Mouse (Mus musculus): ENCODE measurements around the gene Olfr960.

The Olfr960 gene

DNA sequence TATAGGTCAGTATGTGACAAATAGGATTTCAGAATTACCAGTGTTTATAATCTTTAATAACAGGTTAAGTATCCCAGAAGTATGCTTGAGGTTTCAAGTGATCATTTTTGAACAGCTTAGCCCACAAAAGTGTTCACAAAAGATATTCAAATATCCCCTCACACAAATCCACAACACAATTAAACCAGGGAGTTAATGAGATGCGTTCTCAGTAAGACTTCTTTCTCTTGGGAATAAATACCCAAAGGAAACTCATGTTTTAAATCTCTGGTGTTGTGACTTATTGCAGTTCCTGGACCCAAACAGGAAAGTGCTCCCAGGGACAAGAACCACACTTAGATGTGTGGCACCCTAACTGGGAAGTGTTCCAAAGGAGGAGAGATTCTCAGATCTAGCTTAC, at the start of gene Olfr960:
Olfr960 (plus strand) TSS at position 301 of the 400 bp plus-strand sequence.
- DNase-seq: no peak

DNA sequence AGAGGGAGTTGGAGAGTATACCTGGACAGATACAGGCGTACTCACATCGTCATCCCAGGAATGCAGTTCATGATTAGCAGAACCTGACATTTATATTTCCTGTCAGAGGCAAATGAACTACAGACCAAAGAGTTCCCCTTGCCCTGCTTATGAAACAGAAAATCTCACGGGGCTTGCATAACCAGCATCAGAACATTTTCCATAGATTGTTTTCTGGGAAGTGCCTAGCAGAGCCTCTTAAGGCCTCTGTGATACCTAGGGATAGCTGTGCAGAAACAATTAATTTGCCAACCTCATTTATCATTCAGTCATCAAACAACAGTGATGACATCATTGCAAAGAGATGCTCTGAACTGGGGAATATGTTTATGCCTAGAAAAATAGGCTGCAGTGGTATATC, 45.7 kb upstream of the Olfr960 start, which contains the start of gene Olfr959:
Olfr959 (minus strand) TSS at position 101 of the 400 bp plus-strand sequence.
- no peak for DNase-seq

DNA sequence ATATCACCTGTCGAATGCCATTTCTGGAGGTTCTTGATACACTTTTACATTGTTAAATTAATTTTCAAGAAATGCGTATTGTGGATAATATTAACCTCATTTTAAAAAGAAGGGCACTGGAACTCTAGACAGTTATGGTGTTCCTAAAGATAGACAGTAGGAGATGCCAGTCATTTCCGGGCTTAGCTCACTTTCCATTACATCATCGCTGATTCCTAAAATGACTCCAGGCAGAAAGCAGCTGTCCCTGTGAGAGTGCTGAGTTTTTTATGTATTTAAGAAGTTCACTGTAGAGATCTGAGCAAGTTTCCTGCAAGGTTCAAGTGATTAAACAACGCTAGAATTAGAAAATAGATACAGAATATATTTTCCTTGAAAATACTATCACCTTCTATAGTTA, 44.1 kb upstream of the Olfr960 start:
- DNase-seq: no peak

DNA sequence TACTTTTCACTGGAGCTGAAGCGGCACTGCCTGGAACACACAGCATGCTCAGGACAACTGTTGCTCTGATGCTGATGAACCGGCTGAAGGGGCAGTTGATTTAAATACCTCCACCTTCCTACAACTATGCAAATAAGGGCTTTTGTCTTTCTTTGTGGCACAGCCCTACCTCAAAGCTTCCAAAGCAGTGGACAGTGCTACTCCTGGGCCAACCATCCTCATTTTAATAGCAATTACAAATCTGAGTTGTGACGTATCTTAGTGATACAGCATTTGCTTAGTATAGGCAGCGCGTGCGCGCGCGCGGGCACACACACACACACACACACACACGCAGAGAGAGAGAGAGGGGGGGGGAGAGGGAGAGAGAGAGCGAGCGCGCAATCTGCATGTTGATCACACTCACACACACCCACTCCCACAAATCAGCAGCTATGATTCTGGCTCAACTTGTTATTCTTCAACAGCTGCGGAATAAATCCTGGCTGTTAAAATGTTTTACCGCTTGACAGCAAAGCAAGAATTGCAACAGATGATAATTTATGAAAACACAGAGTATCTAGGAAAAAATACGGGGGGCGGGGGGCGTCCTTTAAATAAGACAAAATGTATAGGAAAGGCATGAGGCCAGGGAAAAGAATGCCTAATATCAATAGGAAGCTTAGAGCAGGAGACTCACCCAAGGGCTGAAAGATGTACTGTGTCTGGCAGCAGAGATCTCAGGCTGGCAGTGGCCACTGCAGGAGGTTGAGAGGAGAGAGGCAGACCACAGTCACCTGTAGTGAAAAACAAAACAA, 18.4 kb upstream of the Olfr960 start:
- DNase-seq: no peak

DNA sequence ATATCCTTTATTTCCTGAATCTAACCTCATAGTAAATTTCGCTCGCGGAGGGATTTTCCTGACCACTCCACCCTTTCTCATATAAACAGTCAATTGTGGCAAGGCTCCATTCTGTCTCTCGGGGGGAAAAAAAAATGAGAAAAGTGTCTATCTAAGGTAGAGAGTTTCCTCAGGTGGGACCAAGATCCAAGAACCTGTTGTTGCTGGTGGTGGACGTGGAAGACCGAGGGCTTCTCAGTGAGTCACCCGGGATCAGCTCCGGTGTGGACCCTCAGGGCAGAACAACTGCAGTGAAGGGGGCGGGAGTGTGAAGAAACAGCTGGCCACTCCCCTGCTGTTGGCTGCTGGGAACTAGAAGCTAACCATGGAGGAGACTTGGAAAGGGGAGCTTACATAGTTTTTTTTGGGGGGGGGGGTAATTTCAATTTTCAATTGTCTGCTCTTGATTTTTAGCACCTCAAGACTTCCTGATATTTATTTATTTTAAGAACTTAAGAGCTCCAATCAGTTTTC, 17.8 kb upstream of the Olfr960 start:
- DNase-seq: peak; percentile 3

DNA sequence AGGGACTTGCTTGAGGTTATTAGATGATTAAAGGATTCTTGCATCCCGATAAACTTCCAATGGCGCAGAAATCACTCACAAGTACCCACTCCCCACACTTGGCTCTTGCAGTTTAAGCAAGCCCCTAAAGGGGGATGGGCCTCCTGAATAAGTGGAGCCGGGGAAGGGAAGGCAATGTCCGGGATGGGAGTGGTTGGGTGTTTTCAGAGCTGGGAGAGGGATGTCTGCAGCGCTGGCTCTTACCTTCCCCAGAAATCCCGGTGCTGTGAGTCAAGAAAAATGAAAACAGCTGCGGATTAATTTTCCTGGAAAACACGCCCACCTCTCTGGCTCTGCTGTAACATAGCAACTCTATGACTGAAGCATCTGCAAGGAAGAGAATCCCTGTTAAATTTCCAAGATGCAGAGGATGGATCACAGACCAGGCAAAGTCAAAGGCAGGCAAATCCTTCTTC, 17.1 kb upstream of the Olfr960 start, which contains the start of gene AW551984:
AW551984 (minus strand) TSS at position 405 of the 455 bp plus-strand sequence.
- DNase-seq: no peak

DNA sequence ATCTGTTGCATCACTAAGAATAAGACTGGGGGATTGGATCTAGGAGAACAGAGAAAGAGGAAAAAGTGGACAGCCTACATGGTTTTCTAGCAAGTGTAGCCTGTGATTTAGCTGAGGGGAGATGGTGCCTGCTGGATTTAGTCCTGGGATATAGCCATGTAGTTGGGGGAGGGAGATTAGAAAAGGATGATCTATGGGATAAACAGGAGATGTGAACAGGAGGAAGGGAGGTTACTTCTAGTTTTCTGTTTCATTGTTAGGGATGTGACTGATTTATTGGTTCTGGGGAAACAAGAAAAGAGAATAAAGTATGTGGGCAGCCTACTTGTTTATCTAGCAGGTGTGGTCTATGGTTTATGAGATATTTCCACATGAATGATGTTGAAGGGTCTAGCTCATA, 12.7 kb upstream of the Olfr960 start:
- no peak for DNase-seq

DNA sequence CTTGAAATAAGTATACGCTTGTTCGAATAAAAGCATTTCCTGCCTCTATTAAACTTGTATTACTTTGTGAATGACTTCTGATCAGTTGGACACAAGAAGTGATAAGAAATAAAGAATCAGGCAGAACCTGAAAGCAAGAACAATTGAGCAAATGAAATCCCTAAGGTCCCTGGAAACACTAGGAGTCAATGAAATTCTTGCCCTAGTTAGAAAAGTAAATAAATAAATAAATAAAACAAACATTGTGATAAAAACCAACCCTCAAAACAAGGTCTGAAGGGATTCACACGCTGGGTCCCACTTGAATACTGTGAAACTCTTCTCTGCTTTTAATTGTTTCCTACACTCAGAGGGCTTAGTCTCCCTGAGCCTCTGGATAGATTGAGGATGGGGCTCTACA, 10.8 kb upstream of the Olfr960 start, which contains the start of gene Olfr148:
Olfr148 (plus strand) TSS at position 301 of the 400 bp plus-strand sequence.
- DNase-seq: no peak

DNA sequence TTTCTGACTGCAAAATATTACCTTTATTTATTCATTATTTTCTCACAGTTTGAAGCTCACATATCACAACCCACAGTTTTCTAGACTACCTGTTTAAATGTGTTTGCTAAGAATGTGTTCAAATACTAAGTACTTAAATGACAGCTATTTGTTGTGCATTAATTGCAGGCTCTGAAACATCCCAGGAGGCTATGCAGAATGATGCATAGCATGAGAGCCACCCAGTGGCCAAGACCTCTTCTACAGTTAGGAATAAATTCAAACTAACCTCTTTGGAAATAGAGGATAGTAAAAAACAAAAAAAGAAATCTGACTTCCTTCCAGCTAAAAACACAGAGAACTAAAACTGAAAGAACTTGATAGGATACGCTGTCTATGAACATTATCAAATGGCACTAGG, 9.2 kb upstream of the Olfr960 start:
- peak; percentile 4 for DNase-seq

DNA sequence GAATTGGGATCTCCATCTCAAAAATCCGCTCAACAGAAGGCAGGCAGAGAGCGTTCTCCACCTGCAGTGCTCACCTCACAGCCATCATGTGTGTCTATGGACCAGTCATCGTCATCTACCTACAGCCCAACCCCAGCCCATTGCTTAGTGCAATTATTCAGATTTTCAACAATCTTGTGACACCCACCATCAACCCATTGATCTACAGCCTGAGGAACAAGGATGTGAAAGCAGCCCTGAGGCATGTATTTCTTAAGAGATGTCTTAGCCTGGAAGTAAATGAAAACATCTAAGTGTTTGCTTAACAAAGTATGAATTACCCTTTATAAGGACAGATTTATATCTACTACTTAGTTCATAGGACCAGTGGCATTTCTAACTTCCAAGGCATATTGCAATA, 2.6 kb downstream of the Olfr960 start:
- DNase-seq: no peak

DNA sequence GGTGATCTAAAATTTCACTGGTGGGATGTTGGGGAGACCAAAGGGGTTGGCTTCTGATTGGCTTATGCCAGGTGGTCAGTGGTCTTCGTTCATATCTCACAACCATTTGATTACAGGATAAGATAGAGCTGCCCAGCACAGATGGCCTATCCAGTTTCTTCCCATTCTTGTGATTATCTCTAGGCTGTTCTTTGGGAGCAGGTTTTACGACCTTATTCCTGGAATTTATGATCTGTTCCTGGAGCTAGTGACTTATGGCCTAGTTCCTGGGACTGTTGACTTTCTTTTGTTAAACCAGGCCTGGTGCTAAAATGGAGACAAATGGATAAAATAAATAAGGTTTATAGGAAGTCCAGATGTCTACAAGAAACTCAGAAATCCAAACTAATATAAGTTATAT, 3.5 kb downstream of the Olfr960 start:
- no peak for DNase-seq

DNA sequence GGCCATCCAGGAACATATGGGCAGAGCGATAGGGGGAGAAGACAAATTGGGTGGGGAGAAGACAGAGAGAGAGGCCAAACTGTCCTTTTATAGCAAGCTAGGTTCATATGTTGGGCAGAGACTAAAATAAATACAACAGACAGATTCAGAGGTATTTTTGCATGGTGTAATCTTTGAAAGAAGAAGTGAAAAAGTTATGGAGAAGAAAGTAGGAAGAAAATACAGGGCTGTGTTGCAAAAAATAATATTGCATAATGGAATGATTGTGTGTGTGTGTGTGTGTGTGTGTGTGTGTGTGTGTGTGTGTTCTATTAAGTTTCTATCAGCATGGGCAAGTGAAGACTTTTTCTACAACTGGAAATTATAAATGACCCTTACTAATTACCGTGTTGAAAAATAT, 7.9 kb downstream of the Olfr960 start:
- no peak for DNase-seq

DNA sequence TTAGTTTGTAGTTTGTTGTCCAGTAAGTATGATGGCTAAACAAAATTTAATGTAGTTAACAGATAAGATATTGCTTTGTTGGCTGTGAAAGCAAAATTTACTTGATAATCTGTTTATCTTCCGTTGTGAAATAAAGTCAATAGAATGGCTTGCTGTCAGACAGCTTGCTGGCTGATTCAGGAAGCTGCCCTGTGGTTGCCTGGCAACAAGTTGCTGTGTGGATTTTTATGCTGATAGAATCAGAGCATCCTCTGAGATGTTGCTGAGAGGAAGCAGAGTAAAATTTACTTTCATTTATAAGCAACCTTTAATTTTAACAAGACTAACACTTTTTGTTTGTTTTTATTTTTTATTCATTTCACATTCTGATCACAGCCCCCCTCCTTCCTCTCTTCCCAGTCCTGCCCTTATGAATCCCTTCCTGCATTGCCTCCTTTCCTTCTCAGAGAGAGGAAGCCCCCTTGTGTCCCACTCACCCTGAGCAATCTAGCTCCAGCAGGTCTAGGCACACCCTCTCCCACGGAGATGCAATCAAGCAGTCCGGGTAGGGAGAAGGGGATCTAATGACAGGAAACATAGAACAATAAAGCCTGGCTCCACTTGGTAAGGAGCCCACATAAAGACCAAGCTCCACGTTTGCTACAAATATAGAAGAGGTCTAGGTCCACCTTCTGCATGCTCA, 12.9 kb downstream of the Olfr960 start:
- DNase-seq: no peak

DNA sequence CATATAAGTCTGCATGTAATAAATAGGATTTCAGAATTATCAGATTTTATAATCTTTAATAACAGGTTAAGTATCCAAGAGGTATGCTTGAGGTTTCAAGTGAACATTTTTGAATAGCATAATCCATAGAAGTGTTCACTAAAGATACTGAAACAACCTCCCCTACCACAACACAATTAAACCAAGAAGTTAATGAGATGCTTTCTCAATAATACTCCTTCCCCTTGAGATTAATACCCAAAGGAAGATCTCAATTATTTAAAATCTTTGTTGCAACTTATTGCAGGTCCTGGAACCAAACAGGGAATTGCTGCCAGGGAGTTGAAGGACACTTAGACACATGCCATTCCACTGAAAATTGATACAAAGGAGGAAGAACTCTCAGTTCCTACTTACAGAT, 23.6 kb downstream of the Olfr960 start, which contains the start of gene Olfr961:
Olfr961 (plus strand) TSS at position 301 of the 400 bp plus-strand sequence.
- no peak for DNase-seq

DNA sequence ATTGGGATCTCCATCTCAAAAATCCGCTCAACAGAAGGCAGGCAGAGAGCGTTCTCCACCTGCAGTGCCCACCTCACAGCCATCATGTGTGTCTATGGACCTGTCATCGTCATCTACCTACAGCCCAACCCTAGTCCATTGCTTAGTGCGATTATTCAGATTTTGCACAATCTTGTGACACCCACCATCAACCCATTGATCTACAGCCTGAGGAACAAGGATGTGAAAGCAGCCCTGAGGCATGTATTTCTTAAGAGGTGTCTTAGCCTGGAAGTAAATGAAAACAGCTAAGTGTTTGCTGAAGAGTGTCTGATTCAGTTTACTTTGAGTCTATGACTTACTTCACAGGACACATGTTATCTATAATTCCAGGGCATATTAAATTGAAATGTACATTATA, 26.2 kb downstream of the Olfr960 start:
- no peak for DNase-seq

DNA sequence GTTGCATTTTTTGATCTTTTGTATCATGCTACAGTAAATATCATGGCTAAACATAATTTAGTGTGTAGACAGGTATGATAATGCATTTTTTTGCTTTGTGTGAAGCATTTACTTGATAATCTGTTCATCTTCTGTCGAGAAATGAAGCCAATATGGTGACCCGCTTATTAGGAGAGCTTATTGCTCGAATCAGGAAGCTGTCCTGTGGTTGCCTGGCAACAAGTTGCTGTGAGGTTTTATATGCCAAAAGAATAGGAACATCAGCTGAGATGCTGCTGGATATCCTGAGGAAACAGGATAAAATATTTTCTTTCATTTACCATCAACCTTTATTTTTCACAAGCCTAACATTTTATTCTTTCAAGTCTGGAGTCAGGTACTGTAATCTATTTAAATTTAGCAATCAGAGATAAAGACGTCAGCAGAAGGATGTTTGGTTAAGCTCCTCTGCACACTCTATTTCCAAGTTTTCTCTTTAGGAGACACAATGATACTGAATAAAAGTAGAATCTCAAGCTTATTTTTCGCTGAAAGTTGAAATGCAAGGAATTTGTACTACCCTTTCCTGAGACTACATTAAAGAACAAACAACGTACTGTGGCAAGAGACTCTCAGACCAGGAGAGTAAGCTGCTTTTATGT, 33.7 kb downstream of the Olfr960 start:
- DNase-seq: no peak

DNA sequence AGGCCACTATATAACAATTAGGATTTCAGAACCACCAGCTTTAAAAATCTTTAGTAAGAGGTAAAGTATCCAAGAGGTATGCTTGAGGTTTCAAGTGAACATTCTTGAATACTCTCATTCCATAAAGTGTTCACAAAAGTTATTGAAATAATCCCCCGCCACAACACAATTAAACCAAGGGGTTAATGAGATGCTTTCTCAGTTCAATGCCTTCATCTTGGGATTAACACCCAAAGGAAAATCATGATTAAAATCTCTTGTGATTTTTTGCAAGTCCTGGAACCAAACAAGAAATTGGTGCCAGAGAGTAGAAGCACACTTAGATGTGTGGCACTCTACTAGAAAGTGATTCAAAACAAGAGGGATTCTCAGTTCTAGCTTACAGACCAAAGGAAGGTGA, 45.7 kb downstream of the Olfr960 start, which contains the start of gene Olfr963:
Olfr963 (plus strand) TSS at position 301 of the 400 bp plus-strand sequence.
- no peak for DNase-seq

DNA sequence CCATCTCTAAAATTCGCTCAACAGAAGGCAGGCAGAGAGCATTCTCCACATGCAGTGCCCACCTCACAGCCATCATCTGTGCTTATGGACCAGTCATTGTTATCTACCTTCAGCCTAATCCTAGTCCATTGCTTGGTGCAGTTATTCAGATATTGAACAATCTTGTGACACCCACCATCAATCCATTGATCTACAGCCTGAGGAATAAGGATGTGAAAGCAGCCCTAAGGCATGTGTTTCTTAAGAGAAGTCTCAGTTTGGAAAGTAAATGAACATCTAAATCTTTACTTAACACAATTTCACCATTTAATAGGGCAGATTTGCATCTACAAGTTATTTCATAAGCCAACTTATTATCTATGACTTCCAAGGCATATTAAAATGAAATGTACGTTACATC, 48.5 kb downstream of the Olfr960 start:
- no peak for DNase-seq
